Mouse (Mus musculus) urinary bladder, adult 2 months (tissue): ENCODE data around the gene Zfp28. TPM values are rescaled to one million over a fixed set of nuclear protein-coding genes. Genes with fewer than 3 reads are reported as not detected.
A peak's percentile ranks its signal among the peaks of the same experiment; 100 is the strongest.
"Not testable (repeated sequence)": the region's sequence is repeated elsewhere in the genome, so short reads cannot be mapped to it uniquely, and the experiment has no call there.

ENCODE experiments used
- DNase-seq: peaks from one replicate; pipeline ENCODE4 v3.0.0; 2022; ENCODE audit warnings: low spot score
- polyA plus RNA-seq: library from polyadenylated mRNA; depleted of rRNA; stranded (reverse); fragments of >200 nt; gene quantifications from 2 replicates; pipeline ENCODE4 v1.2.3, GENCODE M21; 2012; rRNA removed

The Zfp28 gene
- 8.2 and 10.0 TPM in 2 replicates for polyA plus RNA-seq

- peak; percentile 83 for DNase-seq
Observed at GRCm38 (mm10) chr7:6383044-6383455, at the start of gene Zfp28. Gene Zfp28 (plus strand): TSS chr7:6383295.

- DNase-seq, result no peak
Observed at GRCm38 (mm10) chr7:6339865-6340264, 43.2 kb upstream of the Zfp28 start.

- peak; percentile 47 for DNase-seq
Observed at GRCm38 (mm10) chr7:6343501-6344071, 39.5 kb upstream of the Zfp28 start, which contains the start of gene Gm3854. Gene Gm3854 (plus strand): TSS chr7:6343759.

DNA sequence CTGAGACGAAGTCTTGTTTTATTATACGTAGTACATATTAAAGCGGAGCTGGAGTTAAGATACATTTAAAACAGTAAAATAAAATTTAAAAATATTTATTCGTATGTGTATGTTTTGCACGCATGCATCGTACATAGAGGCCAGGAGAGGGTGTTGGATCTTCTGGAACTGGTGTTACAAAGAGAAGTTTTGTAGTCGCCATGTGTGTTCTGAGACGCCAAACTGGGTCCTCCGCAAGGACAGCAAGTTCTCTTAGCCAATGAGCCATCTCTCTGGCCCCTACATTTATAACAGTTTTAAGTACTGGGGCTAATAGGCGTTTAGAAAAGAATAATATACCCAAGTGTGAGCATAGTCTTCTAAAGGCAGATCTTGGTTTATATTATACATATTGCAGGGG, 39.0 kb upstream of the Zfp28 start:
- DNase-seq, result no peak

GRCm38 (mm10) chr7:6358121-6358520, 25.0 kb upstream of the Zfp28 start:
- DNase-seq, result no peak

DNA sequence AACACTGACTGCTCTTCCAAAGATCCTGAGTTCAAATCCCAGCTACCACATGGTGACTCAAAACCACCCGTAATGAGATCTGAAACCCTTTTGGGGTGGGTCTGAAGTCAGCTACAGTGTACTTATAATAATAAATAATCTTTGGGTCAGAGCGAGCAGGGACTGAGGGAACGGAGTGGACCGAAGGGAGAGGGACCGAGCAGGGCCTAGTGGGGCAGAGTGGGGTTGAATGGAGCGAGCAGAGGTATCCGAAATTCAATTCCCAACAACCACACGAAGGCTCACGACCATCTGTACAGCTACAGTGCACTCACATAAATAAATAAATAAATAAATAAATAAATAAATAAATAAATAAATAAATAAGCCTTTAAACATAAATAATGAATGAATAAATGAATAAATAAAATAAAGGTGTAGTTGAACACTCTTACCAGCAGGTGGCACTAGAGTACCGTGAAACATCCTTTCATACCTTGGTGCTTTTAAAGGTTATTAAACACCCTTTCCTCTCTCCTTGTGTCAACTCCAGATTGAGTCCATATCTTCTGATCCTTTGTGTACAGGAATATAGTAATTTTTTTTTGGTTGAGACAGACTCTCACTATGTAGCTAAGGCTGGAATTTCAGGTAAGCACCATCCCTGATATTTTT, 24.0 kb upstream of the Zfp28 start:
- DNase-seq, result no peak

DNA sequence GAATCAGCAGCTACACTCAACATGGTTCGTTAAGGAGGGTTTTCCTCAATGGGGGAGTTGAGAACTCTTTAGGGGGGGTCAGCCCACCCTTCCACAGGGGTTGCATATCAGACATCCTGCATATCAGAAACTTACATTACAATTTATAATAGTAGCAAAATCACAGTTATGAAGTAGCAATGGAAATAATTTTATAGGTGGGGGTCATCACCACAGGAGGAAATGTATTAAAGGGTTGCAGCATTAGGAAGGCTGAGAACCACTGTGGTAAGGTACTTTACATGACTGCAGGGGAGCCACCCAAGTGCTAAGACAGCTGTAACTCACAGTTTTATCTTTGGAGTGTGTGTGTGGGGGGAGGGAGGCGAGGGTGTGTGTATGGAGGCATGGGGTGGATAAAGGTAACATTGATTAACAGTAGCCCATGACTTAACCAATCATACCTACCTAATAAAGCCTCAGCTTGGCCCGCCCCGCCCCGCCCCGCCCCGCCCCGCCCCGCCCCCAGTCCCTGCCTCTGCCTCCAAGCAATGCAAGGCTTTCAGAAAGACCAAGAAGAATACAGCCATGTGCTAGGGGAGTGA, 22.5 kb upstream of the Zfp28 start:
- no peak for DNase-seq

- DNase-seq, result no peak
Observed at GRCm38 (mm10) chr7:6361756-6362155, 21.3 kb upstream of the Zfp28 start.

DNA sequence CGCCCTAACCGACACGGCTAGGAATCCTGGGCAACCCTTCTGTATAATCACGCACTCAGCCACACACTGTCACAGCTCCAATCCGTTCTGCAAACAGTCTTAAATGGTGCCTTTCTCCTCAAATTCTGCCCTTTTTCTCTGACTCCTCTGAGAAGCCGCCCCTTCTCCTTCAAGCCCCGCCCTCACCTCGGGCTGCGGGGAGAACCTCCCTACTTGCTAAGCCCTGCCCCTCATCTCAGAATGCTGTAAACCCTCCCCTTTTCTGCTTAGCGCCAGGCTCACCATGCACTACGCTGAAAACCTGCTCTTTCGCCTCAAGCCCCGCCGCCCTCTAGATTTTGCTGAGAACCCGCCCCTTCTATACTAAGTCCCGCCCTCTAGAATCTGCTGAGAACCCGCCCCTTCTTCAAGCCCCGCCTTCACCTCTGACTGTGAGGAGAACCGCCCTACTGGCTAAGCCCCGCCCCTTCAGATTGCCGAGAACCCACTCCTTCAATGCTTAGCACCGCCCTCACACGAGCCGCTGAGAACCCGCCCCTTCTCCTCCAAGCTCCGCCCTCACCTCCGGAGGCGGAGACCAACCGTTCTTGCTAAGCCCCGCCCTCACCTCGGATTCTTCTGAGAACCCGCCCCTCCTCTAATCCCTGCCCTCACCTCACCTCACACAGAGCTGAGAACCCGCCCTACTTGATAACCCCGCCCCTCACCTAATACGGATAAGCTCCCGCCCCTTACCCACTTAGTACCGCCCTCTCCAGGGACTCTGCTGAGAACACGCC, 20.6 kb upstream of the Zfp28 start:
- peak; percentile 84 for DNase-seq

DNA sequence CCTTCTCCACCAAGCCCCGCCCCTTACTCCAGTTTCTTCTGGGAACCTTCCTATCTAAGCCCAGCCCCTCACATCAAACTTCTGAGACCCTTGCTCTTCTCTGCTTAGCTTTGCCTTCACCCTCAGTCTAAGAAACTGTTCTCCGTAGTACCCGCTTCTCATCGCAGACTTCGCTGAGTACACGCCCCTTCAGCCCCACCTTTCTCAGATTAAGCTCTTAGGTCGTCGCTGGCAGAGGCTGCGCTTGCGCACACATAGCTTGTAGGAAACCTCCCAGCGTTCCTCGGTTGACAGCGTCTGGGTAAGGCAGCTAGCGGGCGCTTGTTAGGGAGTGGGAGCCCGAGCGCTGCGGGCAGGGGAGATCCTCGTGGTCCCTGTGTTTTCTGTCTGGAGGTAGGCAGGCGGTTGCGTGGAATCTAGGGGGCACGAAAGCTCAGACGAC, 20.0 kb upstream of the Zfp28 start, which contains the start of gene Zfp78:
TSS of gene Zfp78 (plus strand) at position 234 of the 442 bp plus-strand sequence.
- DNase-seq, result no peak

DNA sequence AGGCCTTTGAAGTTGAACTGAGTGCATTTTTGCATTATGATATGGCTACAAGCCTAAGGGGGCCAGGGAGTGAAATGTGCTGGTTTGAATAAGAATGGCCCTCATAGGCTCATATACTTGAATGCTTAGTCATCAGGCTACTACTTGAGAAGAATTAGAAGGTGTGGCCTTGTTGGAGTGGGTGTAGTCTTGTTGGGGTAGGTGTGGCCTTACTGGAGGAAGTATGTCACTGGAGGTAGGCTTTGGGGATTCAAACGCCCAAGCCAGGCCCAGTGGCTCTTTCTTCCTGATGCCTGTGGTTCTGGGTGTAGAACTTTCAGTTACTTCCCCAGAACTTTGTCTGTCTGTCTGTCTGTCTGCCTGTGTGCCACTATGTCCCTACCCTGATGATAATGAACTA, 18.3 kb upstream of the Zfp28 start:
- no peak for DNase-seq

DNA sequence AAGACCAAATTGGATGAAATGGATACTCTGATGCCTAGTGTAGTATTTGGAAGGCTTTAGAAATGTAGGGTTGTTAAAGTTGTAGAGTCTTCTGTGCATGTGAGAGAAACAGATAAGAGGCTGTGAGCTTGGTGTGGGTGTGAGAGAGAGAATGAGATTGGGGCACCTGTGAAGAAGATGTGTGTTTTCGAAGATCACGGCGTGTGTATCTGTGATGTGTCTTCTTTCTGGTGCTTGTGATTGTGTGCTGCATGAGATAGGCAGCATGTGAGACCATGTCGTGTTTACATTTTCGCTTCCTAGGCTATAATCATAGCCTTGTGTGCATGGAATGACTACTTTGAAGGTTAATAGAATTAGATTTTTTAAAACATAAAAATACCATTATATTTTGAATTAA, 15.9 kb upstream of the Zfp28 start:
- no peak for DNase-seq

GRCm38 (mm10) chr7:6368146-6368545, 14.9 kb upstream of the Zfp28 start:
- not testable (repeated sequence) for DNase-seq

DNA sequence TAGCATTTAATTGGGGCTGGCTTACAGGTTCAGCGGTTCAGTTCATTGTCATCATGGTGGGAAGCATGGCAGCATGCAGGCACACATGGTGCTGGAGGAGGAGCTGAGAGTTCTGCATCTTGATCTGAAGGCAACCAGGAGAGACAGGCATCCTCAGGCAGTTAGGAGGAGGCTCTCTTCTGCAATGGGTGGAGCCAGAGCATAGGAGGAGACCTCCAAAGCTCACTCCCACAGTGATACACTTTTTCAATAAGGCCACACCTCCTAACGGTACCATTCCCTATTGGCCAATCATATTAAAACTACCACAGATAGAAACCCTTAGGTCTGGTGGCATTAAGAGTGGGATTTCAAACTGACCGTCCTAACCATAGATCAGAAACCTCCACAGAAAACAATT, 13.6 kb upstream of the Zfp28 start:
- no peak for DNase-seq

GRCm38 (mm10) chr7:6372993-6373392, 10.1 kb upstream of the Zfp28 start:
- DNase-seq, result no peak

DNA sequence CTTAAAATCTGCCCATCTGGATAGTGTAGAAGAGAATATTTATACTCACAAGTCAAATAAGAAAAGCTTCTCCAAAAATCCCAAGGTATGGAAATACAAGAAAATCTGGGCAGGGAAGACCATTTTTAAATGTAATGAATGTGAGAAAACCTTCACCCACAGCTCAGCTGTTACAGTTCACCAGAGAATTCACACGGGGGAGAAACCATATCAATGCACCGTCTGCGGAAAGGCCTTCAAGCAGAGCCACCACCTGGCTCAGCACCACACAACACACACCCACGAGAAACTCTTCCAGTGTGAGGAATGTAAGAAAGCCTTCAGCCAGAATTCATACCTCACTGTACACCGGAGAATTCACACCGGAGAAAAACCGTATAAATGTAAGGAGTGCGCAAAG, 4.7 kb upstream of the Zfp28 start:
- no peak for DNase-seq

- DNase-seq, result no peak
Observed at GRCm38 (mm10) chr7:6381431-6381830, 1.7 kb upstream of the Zfp28 start.

- DNase-seq, result no peak
Observed at GRCm38 (mm10) chr7:6384011-6384410, 916 bp downstream of the Zfp28 start.

DNA sequence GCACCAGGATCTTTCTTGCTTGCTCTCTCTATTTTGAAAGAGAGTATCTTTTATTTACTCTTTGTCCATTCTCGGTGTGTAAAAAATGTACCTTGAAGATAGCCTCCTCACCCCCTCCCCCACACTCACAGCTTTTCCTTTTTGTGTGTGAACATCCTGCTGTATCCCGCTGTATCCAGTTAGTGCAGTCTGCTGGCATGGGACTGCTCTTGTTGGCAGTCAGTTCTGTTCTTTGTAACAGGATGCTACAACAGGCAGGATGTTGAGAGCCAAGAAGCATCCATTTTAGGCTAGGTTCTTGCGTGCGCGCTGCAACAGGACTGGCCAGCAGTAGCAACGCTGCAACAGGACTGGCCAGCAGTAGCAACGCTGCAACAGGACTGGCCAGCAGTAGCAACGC, 3.9 kb downstream of the Zfp28 start:
- no peak for DNase-seq

- no peak for DNase-seq
Observed at GRCm38 (mm10) chr7:6388971-6389370, 5.9 kb downstream of the Zfp28 start.

- DNase-seq, result no peak
Observed at GRCm38 (mm10) chr7:6389449-6389848, 6.4 kb downstream of the Zfp28 start.
